Mouse (Mus musculus): ENCODE data around the gene Srsf5. TPM values are rescaled to one million over a fixed set of nuclear protein-coding genes. Genes with fewer than 3 reads are reported as not detected.
A peak's percentile ranks its signal among the peaks of the same experiment; 100 is the strongest.

Srsf5 gene
- polyA plus RNA-seq, 1 experiment from 2014 or later, result 215 TPM

DNA sequence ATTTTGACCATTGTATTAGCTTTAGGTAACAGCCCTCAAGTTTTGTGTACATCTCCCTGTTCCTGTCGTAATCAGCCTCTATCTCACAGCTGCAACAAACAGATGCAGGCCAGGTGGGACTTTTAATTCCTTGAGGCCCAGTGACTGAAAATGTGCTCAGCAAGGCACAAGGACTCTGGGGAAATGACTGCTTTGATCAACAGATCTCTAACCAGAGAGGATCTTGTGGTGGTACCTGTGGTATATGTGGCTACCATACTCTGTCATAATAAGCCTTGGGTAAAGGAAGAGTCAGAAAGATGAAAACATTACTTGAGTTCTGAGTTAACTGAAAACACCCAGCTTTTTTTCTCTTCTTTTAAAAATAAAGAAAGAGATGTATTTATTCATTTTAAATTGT, 48.5 kb downstream of the Srsf5 start:
- Histone ChIP-seq H3K27ac (ENCODE audit: low read depth, low read length) (no peak overlapping the region), H3K9ac (ENCODE audit: low read depth, low read length) (no peak overlapping the region), H3K9me3 (replicated peaks; ENCODE audit: control insufficient read depth, low read length) (no peaks in the 10 kb centered on the region; the same call in 1 of the 2 replicates), H3K27me3 (ENCODE audit: control insufficient read depth, insufficient read depth, low read length) (peaks cover 11% of the 10 kb centered on the region), H3K4me3 (ENCODE audit: low read depth, low read length) (no peak overlapping the region), H3K4me2 (no peak overlapping the region), H3K4me1 (ENCODE audit: control insufficient read depth, insufficient read depth, low read length) (no peaks in the 10 kb centered on the region), H3K36me3 (ENCODE audit: control insufficient read depth, insufficient read depth, low read length) (no peaks in the 10 kb centered on the region)
- ATAC-seq (replicated peaks; ENCODE audit: insufficient number of reproducible peaks, low FRiP score, low TSS enrichment), result no peak
- WGBS (ENCODE audit: insufficient replicate concordance), result 83% methylated on average over 1 of the region's 1 CpGs

DNA sequence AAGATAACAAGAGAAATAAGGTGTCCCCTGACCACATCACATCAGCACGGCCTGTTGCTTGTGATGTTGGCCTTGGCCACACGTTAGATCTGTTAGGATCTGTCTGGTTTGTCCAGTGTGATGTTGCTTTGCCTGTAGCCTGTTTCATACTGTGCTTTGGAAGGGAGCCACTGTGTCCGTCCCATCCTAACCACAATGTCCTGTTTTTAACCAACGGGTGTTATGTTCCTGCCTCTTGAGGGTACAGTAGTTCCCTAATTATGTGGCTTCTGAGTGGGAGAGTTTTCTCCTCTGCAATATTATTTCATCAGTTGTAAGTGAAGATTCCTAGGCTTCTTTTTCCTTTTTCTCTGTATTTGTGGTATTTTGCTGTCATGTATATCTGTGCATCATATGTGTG, 50.0 kb downstream of the Srsf5 start:
- ATAC-seq (replicated peaks; ENCODE audit: insufficient number of reproducible peaks, low FRiP score, low TSS enrichment), result no peak
- Histone ChIP-seq H3K9me3 (replicated peaks; ENCODE audit: control insufficient read depth, low read length) (no peaks in the 10 kb centered on the region; the same call in 1 of the 2 replicates), H3K4me1 (ENCODE audit: control insufficient read depth, insufficient read depth, low read length) (no peaks in the 10 kb centered on the region), H3K4me3 (ENCODE audit: low read depth, low read length) (no peak overlapping the region), H3K27me3 (ENCODE audit: control insufficient read depth, insufficient read depth, low read length) (peaks cover 24% of the 10 kb centered on the region), H3K9ac (ENCODE audit: low read depth, low read length) (no peak overlapping the region), H3K36me3 (ENCODE audit: control insufficient read depth, insufficient read depth, low read length) (no peaks in the 10 kb centered on the region), H3K27ac (ENCODE audit: low read depth, low read length) (no peak overlapping the region), H3K4me2 (no peak overlapping the region)
- 83% methylated on average over 4 of the region's 4 CpGs for WGBS (ENCODE audit: insufficient replicate concordance)

DNA sequence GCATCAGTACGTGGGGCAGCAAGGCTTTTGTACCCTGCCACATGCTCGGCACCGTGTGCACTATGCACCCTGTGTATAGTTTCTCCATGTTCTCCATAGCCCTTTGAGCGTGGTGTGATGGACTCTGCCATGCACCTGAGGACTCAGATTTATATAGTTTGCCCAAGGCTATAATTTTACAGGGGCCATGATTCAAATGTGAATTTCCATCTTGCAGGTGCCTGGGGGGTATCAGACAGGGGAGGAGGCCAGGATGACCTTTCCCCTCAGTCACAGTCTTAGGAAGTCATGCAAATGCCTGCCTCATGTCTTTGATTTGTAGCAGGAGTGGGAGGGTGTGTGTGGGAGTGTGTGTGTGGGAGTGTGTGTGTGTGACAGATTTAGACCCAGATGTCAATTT, 52.3 kb downstream of the Srsf5 start:
- 78% methylated on average over 4 of the region's 4 CpGs for WGBS (ENCODE audit: insufficient replicate concordance)
- no peak for ATAC-seq (replicated peaks; ENCODE audit: insufficient number of reproducible peaks, low FRiP score, low TSS enrichment)

DNA sequence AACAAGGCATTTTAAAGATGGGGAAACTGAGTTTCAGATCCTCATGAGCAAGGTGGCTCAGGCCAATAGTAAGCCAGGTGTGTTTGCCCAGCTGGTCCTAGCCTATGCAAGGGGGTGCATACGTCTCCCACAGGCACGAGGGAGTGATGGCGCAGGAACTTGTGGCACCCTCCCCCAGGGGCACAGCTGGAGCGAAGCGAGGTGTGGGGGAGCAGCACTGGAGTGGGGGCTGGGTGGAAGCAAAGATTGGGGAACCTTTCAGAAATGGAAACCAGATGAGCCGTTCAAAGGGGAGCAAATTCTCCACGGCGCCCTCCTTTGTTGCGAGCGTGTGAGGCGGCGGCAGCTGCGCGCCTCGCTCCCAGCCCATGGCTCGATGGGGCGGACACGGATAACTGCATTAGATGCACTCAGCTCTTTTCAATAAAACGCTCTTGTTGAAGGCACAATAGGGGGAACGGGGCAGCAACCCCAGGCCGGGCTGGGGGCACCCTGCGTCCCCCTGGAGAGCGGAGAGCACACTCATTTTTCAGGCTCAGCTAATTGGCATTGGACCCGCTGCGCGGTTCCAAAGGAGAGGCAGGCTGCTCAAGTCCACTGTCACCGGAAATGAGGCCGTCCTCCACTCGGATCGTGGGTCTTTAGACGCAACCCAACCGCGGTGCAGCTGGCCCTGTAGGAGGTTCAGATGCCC, 53.4 kb downstream of the Srsf5 start:
- peaks cover 24% of the 10 kb centered on the region for H3K27me3 ChIP-seq (ENCODE audit: control insufficient read depth, insufficient read depth, low read length)
- H3K9me3 ChIP-seq (replicated peaks; ENCODE audit: control insufficient read depth, low read length), result no peaks in the 10 kb centered on the region; the same call in 1 of the 2 replicates
- H3K4me2 ChIP-seq, result peak overlapping the region; percentile 56
- H3K4me3 ChIP-seq (ENCODE audit: low read depth, low read length), result peak overlapping the region; percentile 4
- H3K9ac ChIP-seq (ENCODE audit: low read depth, low read length), result no peak overlapping the region
- H3K27ac ChIP-seq (ENCODE audit: low read depth, low read length), result no peak overlapping the region
- H3K36me3 ChIP-seq (ENCODE audit: control insufficient read depth, insufficient read depth, low read length), result no peaks in the 10 kb centered on the region
- no peak for ATAC-seq (replicated peaks; ENCODE audit: insufficient number of reproducible peaks, low FRiP score, low TSS enrichment)
- WGBS (ENCODE audit: insufficient replicate concordance), result 6% methylated on average over 33 of the region's 33 CpGs
- no peaks in the 10 kb centered on the region for H3K4me1 ChIP-seq (ENCODE audit: control insufficient read depth, insufficient read depth, low read length)

More for the DNA sequence above, 52.3 kb downstream of the Srsf5 start:
- Histone ChIP-seq H3K4me3 (ENCODE audit: low read depth, low read length) (no peak overlapping the region), H3K9me3 (replicated peaks; ENCODE audit: control insufficient read depth, low read length) (no peaks in the 10 kb centered on the region; the same call in 1 of the 2 replicates), H3K27me3 (ENCODE audit: control insufficient read depth, insufficient read depth, low read length) (peaks cover 24% of the 10 kb centered on the region), H3K36me3 (ENCODE audit: control insufficient read depth, insufficient read depth, low read length) (no peaks in the 10 kb centered on the region), H3K27ac (ENCODE audit: low read depth, low read length) (no peak overlapping the region), H3K4me1 (ENCODE audit: control insufficient read depth, insufficient read depth, low read length) (no peaks in the 10 kb centered on the region), H3K4me2 (no peak overlapping the region), H3K9ac (ENCODE audit: low read depth, low read length) (no peak overlapping the region)

Other genes starting within 250 kb of the Srsf5 start
- 0.04 TPM in 1 of 2 replicates, not detected in the other for gene Ccdc177, start 184.8 kb upstream of the Srsf5 start, polyA plus RNA-seq (2014; fragmentation: Nextera tagmentation; extraction: Ambion mirVana)
- gene Susd6, start 155.0 kb upstream of the Srsf5 start, polyA plus RNA-seq (2014; fragmentation: Nextera tagmentation; extraction: Ambion mirVana), result 17.7 and 20.4 TPM in 2 replicates
- gene Slc10a1, start 23.2 kb downstream of the Srsf5 start, polyA plus RNA-seq (2014; fragmentation: Nextera tagmentation; extraction: Ambion mirVana), result 0.18 and 0.87 TPM in 2 replicates
- 1.5 and 2.9 TPM in 2 replicates for gene Smoc1, start 81.3 kb downstream of the Srsf5 start, polyA plus RNA-seq (2014; fragmentation: Nextera tagmentation; extraction: Ambion mirVana)